Mouse (Mus musculus): ENCODE results near the gene Gnb2.

The Gnb2 gene

DNA sequence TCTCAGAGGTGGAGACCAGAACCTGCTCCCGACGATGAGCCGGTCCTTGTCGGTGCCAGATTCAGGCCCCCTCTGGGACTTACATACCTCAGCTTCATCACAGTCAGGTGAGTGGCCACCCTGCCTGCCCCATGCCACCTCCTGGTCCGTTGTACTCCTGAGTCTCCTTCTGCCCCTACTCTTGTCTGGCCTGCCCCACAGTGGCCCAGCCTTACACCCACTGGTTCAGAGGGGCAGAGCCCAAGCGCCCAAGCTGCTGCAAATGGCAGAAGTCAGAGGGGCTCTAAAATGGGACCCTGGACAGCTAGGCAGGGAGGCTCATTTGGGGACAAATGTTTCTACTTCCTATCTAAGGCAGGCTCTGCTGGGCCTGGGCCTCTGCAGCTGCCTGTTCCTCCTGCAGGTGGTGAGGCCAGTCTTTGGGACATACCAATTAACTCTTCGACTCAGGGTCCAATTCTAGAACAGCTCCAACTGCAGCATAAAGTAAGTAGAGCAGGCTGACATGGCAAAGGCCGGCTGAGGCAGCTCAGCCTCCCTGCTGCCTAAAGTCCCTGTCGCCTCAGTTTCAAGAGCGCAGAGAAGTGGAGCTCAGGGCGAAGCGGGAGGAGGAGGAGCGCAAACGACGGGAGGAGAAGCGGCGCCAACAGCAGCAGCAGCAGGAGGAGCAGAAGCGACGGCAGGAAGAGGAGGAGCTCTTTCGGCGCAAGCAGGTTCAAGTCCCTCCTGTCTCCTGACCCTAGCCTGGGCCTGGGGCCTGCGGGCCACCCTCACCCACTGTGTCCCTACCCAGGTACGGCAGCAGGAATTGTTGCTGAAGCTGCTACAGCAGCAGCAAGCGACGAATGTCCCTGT, 9.7 kb downstream of the Gnb2 start:
- in situ Hi-C loops (cut with MboI; ENCODE audit: unreplicated experiment in 2 of 2): no loop called here

DNA sequence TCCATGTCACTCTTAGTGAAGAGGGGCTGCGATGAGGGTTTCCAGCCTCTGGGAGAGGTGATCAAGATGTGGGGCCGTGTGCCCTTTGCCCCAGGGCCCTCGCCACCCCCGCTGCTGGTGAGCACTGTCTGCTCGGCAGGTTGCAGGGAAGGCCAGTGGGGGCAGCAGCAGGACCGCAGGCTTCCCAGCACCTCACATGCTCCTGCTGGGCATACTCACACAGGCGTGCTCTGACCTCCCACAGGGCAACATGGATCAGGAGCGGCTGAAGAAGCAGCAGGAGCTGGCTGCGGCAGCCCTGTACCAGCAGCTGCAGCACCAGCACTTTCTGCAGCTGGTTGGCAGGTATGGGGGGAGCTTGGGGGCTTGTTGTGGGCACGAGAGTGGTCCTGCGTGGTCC, 10.6 kb downstream of the Gnb2 start:
- in situ Hi-C loops (cut with MboI; ENCODE audit: unreplicated experiment in 2 of 2): no loop called here

DNA sequence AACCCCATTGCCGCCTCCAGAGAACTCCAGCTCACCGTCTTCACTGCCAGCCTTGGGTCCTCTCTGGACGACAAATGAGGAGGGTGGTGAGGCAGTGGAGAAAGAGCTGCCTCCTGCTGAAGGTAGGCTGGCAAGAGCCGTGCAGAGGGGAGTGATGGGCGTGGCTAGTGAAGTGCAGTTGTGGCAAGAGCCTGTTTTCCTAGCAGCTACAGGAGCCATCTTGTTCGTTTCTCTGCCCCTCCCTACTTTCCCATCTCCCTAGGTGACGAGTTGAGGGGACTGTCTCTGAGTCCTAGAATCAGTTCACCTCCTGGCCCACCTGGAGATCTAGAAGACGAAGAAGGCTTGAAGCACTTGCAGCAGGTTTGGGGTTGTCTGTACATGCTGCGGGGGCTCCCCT, 11.4 kb downstream of the Gnb2 start:
- in situ Hi-C loops (cut with MboI; ENCODE audit: unreplicated experiment in 2 of 2): no loop called here

DNA sequence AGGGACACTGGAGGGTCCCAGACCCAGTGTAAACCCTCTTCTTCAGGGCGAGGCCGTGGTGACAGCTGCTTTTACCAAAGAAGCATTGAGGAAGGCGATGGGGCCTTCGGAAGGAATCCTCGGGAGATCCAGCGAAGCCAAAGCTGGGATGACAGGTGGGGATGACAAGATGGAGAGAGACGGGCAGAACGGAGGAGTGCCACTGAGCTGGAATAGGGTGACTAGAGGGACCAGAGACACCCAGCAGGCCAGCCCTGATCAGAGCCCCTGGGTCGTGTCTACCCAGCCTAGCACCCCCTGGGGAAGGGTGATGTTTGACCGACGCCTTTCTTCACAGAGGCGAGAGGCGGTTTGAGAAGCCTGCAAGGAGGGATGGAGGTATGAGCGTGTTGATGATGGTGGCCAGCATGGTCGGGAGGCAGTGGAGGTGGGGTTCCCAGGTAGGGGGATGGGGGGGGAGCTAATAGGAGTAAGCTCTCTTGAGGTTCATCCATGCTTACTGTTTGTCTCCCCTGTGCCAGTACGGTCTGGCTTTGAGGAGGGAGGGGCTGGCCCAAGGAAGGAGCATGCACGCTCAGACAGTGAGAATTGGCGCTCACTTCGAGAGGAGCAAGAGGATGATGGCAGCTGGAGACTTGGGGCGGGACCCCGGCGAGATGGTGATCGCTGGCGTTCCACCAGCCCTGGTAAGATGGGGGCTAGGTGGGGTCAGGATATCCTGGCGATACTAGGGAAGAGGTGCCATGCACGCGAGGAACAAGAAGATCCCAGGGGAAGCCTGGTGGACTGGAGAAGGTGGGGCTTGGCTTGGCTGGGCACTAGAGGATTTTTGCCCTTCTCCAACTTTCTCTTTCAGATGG, 13.4 kb downstream of the Gnb2 start:
- in situ Hi-C loops (cut with MboI; ENCODE audit: unreplicated experiment in 2 of 2): loop anchor here in 1 of 2 experiments (5.0 kb wide), 1 partner anchor 242 kb away; no protein-coding TSS in a partner anchor

DNA sequence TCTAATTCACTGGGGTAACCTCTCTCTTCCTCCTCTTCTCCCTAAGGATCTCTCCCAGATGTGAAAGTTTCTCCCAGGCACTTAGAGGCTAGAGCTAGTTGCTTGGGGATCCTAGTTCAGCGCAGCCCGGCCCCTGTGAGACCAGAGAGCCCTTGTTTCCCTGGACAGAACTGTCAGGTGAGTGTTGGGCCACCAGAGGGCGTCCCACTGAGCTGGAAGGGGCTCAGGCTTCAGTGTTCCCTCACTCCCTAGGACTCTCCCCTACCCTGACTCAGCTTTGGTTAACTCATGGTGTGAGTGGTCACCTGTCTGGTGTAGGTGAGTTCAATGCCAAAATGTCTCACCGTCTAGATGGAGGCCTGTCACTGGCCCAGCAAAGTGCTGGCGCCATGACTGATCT, 14.9 kb downstream of the Gnb2 start, which contains the start of gene Gigyf1:
TSS of gene Gigyf1 (plus strand) at position 113 of the 400 bp plus-strand sequence.
- in situ Hi-C loops (cut with MboI; ENCODE audit: unreplicated experiment in 2 of 2): loop anchor here in 1 of 2 experiments (5.0 kb wide), 1 partner anchor 244 kb away; no protein-coding TSS in a partner anchor

DNA sequence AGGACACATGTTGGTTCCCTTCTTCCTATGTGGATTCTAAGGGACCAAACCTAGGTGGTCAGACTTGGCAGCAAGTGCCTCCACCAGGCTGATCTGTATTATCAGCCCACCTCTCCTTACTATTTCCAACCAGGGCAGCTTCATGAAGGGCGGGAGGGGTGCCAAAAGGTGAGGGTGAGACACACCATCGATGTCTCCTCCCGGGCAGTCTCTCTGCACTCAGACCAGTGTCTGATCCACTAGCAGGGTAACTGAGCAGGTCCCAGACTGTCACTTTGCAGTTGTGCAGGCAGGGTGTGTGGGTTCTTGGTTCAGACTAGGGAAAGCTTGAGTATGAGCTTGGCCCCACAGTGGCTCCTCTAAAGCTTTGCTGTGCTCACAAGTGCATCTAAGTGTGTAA, 18.5 kb downstream of the Gnb2 start:
- in situ Hi-C loops (cut with MboI; ENCODE audit: unreplicated experiment in 2 of 2): loop anchor here in 1 of 2 experiments (5.0 kb wide), 1 partner anchor 247 kb away; no protein-coding TSS in a partner anchor

DNA sequence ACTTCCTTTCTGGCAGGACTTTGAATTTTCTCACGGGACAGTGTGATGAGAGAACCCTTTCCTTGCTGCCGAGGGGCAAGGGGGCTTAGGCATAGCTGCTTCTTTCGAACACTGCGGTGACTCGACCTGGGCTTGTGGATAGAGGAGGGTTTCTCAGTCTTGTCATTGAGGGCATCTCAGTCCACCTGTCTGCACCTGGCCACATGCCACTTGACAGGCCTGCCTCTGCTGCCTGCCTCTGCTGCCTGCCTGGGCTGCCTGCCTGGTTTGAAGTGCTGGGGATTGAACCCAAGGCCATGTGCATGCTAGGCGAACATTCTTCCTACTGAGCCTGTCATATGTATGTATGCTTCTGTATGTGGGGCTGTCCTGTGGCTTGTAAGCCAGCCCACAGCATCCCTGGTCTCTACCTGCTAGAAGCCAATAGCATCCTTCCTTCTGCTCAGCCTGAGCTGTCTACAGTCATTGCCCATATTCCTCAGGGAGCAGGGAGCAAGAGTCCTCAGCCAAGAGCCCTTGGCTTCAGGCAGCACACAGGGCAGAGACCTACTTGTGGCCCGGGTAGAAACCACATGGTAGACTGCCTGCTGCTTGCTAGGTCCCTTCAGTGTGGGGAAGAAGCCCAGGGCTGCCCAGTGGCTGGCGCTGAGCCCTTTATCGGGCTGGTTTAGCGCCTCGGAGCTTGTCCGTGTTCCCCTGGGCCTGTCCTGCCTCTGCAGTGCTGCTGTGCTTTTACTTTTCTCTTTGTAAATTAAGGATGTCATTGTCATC, 19.2 kb downstream of the Gnb2 start:
- in situ Hi-C loops (cut with MboI; ENCODE audit: unreplicated experiment in 2 of 2): no loop called here

DNA sequence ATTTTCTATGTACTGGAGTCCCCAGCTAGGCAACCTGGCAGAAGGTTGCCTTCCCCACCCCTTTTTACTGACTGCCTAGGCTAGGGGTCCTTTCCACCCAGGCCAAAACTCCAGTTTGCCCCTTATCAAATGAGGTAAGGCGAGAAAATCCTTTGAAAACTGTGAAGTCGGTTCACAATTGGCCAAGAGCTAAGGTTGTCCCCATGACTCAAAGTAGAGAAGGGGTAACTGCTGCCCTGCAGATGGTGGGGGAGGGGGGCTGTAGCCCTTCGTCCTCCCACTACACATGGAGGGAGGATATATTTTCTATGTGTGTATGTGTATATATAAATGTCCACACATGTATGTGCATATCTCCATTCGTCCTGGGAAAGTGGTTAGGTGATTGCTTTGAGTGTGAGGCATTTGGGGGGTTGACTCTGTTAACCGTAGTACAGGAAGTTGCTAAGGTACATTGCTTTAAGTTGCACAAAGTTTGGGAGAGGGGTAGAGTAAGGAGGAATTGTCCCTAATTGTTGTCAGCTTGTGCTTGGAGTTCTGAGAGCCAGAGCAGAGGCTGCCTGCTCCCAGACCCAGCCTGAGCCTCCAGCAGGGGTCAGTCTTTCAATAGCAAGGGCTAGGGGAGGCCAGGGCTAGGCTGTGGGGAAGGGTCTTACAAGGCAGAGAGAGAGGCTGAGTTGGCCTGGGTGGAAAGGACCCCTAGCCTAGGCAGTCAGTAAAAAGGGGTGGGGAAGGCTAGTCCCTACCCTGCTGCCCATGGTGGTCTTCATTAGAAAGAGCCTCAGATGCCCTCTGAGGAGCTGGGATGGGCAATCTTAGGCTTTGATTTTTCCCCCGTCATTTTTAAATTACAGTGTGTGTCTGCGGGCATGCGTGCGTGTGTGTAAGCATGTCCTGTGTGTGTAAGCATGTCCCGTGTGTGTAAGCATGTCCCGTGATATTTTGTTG, 20.2 kb downstream of the Gnb2 start:
- in situ Hi-C loops (cut with MboI; ENCODE audit: unreplicated experiment in 2 of 2): no loop called here

DNA sequence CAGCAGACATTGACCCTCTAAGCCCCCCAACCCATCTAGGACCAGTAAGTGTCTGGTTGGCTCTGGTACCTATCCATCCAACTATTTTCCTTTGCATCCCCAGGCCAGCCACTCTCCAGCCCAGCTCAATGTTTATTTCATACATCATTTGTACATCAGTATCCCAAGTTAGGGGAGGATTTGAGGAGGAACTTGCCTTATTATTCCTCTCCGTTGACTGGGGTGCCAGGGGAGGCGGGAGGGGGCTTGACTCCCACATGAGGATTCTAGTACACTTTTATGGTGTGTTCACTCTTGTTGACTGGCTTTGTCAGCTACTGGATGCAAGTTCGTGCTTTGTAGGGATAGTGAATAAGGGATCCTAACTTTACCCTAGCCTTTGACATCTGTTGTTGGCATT, 21.6 kb downstream of the Gnb2 start:
- in situ Hi-C loops (cut with MboI; ENCODE audit: unreplicated experiment in 2 of 2): no loop called here

DNA sequence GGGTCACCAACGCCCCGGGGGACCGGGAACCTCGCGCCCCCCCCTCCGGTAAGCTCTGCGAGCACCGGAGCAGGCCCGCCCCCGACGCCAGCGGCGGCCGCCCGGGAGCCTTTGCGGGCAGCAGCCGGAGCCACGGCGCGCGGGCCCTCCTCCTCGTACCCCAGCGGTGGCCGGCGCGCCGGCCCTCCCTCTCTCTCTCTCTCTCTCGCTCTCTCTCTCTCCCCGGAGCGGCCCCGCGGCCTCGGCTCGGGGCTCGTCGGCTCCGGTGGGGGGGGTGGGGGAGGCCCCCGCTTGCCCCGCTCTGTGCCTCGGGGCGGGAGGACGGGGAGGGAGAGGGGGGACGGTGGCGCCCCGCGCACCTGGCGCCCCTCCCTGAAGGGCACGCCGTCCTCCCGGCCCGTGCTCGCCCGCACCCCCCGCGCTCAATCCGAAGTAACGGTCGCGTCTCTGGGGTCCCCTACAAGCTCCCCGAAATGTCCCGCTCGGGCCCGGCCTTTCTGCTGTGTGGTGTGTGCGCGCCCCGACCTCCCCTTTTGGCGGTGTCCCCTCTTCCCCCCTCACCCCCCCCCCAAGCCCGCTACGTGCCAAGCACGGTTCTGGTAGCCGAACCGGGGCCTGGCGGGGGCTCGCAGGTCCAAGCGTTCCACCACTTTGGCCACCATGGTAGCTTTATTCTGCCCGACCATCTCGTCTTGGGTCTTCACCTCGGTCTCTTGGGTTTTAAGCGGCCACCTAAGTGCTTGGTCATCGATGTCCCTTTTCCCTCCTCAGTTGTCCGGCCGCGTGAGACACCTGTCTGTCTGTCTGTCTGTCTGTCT, 22.5 kb downstream of the Gnb2 start:
- in situ Hi-C loops (cut with MboI; ENCODE audit: unreplicated experiment in 2 of 2): no loop called here

DNA sequence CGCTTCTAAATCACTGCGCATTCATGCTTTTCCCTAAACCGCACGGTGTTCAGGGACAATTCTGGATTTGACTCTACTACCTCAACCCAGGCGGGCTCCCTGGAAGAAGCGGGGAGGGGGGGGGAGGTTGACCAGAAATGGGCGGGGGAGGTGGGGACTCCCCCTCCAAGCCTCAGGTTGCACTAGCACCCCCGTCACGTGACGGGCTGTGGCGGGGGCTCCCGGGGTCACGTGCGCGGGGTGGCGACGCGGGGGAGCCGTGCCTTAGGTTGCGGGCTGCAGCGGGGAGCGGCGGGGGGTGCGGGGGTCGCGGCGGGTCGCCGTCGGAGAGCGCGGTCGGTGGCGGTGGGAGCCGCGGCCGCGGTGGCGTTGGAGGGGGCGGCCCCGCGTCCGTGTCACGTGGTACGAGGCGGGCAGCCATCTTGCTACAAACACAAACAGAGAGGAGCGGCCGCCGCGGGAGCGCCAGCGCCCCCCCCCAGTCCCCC, 23.3 kb downstream of the Gnb2 start:
- in situ Hi-C loops (cut with MboI; ENCODE audit: unreplicated experiment in 2 of 2): no loop called here

DNA sequence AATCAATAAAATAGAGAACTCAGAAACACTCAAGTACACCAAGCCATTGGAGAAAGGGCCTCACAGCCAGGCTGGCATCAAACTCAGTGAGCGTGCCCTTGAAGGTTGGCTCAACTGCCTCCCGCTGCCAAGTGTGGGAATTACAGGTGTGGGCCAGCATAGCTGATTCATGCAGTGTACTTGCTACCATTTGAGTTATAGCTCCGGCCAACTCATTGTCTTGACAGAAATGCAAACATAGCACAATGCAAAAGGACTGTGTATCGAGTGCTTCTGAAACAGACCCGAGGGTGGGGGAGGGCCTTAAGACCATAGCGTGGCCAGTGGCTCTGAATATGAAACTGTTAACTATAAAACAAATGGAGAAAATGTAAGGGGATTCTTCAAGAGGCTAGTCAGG, 29.3 kb downstream of the Gnb2 start:
- in situ Hi-C loops (cut with MboI; ENCODE audit: unreplicated experiment in 2 of 2): loop anchor here (5.0 to 10.0 kb wide), 4 partner anchors 151 to 258 kb away; partner anchors contain the start of gene Slc12a9 (in 2 of the 2)

DNA sequence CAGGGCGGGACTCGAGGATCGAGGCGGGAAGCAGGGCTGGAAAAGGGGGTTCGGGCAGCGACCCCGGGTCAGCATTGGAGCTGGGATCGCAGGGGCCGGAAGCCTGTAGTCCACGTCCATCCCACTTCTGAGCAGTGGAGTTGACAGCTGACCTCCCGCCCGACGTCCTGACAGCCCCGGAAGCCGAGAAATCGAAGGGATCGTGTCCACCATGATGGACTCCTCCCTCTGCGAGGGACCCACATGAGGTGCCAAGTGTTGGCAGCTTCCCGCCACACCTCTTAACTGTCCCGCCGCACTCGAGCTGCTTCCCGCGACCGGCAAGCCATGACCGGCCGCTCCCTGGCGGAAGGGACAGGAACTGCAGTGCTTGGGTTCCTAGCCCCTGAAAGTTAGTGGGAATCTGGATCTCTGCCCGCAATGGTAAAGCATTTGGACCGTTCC, 30.6 kb downstream of the Gnb2 start:
- in situ Hi-C loops (cut with MboI; ENCODE audit: unreplicated experiment in 2 of 2): loop anchor here (5.0 to 10.0 kb wide), 4 partner anchors 152 to 260 kb away; partner anchors contain the start of gene Slc12a9 (in 2 of the 2)

DNA sequence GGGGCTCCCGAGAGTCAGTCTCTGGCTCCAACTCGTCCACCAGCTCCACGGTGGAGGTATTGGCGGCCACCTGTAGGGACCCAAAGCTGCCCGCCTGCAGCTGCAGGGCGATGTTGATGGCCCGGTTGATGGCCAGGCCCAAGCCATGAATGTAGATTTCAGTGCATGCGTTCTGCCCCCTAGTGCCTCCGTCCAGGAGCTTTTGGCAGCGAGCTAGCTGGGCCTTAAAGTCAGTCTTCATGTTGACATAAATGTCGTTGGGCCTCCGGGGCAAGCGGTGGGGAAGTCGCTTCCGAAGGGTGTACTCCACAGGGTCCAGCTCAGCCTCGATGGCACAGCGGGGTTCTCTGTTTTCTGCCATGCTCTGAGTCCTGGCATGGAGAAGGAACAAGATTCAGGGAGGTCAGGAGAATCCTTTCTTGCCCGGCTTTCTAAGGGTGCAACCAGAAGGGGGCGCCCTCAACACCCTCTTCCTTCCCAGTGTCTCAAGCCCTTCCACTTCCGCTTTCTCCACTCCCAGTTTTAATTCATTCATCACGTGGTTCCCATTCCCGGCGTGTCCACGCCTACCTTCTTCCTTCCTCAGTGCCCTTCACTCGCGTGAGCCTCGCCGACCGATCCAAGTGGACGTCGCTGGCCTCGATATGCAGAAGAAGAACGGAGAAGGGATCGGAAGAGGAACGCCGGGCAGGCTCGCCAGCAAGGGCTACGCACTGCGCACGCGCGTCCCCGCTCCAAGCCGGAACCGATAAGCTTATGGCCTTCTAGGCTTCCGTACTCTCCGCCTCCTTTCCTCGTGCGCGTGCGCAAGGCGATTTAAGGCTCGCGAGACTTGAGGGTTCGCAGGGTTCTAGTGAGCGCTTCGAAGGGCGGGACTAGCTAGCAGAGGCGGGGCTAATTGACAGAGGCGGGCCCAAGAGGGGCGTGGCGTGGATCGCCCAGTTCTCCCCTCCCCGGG, 31.3 kb downstream of the Gnb2 start, which contains the start of gene Pop7:
TSS of gene Pop7 (minus strand) at position 810 of the 958 bp plus-strand sequence.
- in situ Hi-C loops (cut with MboI; ENCODE audit: unreplicated experiment in 2 of 2): loop anchor here (5.0 to 10.0 kb wide), 4 partner anchors 153 to 260 kb away; partner anchors contain the start of gene Slc12a9 (in 2 of the 2)

DNA sequence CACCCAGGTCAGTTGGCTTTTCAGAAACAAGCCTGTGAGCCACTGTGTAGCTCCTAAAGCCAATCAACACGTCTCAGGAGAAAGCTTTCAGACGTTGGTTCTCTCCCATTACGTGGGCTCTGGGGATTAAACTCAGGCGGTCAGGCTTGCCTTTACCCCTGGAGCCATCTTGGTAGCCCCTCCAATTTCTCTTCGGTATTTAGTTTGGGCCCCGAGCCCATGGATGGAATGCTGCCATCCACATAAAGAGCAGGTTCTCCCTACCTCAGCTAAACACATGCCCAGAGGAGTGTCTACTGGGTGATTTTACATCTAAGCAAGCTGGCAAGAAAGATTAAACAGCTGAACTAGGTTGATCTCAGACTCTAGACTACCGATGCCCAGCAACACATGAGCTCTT, 33.1 kb downstream of the Gnb2 start:
- in situ Hi-C loops (cut with MboI; ENCODE audit: unreplicated experiment in 2 of 2): loop anchor here (5.0 to 10.0 kb wide), 4 partner anchors 155 to 262 kb away; partner anchors contain the start of gene Slc12a9 (in 2 of the 2)

DNA sequence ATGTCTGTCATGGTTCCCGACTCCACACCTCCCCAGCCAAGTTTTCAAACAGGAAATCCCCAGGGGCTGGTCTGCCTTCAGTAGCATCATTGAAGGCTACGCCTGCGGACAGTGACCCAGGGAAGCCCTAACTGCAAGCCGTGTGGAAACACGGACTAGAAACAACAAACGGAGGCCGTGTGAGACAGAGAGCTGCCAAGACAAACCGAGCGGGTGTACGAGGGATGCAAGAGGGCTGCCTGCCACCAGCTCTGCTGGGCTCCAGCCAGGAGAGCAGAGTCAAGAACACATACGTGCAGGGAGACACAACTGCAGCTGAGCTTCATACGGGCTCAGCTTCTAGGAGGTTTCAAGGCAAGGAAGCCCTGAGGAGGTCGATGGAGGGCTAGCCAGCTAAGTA, 39.5 kb downstream of the Gnb2 start:
- in situ Hi-C loops (cut with MboI; ENCODE audit: unreplicated experiment in 2 of 2): loop anchor here (25.0 kb wide), 2 partner anchors 643 to 1143 kb away; no protein-coding TSS in a partner anchor

DNA sequence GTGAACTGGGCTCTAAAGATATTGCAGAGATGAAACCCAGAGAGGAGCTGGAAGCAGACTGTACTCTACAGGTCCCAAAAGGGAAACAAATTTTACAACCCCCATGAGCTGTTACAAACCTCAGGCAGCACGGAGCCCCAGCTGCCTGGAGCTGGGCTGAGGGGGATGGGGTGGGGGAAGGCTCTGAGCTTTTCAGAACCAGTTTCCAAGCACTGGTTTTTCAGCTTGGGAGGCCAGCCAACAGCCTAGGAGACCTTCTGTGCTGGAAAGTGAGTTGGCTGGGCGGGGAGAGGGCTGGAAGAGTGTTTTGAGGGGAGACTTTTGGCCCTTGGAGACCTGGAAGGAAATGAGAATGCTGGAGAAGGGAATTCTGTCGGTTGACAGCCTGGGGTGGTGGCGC, 41.8 kb downstream of the Gnb2 start:
- in situ Hi-C loops (cut with MboI; ENCODE audit: unreplicated experiment in 2 of 2): loop anchor here (25.0 kb wide), 2 partner anchors 646 to 1146 kb away; no protein-coding TSS in a partner anchor
